Mouse (Mus musculus): ENCODE data around the gene Pxmp4.

The Pxmp4 gene

GRCm38 (mm10) chr2:154546711-154547110, 56.8 kb downstream of the Pxmp4 start, which contains the start of gene 1700003F12Rik:
1700003F12Rik (plus strand) TSS chr2:154547085.
- no peak for DNase-seq (ENCODE audit: low spot score)

GRCm38 (mm10) chr2:154543567-154544347, 59.8 kb downstream of the Pxmp4 start:
- no peak for DNase-seq (ENCODE audit: low spot score)

- DNase-seq (ENCODE audit: low spot score): no peak
Observed at GRCm38 (mm10) chr2:154541630-154542029, 61.9 kb downstream of the Pxmp4 start.

GRCm38 (mm10) chr2:154539720-154540119, 63.8 kb downstream of the Pxmp4 start:
- DNase-seq (ENCODE audit: low spot score): no peak

DNA sequence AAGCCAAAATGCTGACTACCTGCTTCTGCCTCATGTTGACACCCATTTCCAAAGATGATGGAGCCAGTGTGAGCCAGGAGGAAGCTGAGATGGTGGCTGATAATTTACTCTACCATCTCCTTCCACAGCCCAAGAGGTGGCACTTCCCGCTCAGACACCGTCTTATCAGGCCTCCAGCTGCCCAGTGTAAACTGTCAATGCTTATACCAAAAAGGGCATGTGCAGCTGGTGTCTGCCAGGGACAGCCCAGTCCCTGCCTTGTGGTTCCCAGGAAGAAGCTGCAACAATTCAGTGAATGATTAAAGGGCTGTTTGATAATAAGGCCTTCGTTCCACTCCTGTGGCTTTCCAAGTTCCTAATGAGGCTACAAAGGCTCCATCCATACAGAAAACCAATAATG, 64.8 kb downstream of the Pxmp4 start:
- DNase-seq (ENCODE audit: low spot score): no peak

GRCm38 (mm10) chr2:154538310-154538709, 65.2 kb downstream of the Pxmp4 start:
- no peak for DNase-seq (ENCODE audit: low spot score)

Measured in yolk sac, embryonic 10.5 days (tissue).